Mouse (Mus musculus) naive thymus-derived CD4-positive, alpha-beta T cell, adult 2 months (primary cell): Measurements from ENCODE around the gene Snx1.

ENCODE experiments used
- DNase-seq: peaks from one replicate; pipeline ENCODE4 v3.0.0-alpha.2; 2011; ENCODE audit warnings: low read depth

Snx1 gene

DNA sequence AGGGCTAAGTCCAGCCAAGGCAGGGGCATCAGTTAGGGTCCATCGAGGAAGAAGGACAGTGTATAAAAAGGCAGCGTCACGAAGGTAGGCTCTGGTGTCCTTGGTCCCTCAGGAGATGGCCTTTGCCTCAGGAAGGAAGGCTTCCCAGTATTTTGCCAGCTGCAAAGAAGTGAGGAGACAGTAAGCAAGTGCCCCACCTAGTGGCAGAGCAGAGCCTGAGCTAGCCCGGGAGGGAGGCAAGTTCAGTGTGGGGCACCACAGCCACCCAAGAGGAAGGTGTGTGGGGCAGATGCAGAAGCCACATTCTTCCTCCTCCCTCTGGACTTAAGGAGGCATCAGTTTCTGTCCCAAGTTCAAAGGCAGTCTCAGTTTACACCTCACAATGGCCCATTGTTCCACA, 38.0 kb downstream of the Snx1 start:
- DNase-seq = peak; percentile 28

DNA sequence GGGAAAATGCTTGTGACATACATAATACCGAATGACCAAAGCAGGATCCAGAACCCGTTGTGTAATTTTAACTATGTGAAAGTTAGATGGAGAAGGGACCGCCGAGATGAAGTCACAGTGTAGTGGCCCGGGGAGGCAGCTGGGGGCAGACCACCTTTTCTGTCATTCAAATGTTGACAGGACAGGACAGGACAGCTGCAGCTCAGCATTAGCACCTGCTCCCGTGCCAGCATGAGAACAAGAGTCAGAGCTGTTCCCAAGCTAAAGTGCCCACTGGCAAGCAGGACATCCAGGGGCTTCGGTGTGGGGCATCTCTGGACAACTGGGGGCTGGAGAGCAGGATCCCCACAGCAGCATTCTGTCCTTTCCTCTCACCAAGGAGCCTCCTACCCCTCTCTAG, 39.3 kb downstream of the Snx1 start:
- DNase-seq = no peak

DNA sequence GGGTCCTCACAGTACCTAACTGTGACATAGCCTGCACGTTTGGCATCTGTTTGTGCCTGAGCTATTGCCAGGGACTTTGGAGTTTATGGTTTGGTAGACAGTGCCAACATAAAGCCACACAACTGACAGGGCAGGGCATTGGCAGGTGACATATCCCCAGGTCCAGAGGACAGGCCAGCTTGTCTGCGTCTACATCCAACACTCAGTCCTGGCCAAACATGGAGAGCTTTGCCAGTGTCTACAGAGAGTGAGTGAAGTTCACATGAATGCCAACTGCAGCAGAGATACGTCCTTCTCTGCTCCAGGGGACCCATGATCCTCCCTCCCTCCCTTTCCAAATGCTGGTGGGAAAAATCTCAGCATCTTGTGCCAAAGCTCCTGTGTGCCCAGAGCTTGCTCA, 42.2 kb downstream of the Snx1 start:
- no peak for DNase-seq

DNA sequence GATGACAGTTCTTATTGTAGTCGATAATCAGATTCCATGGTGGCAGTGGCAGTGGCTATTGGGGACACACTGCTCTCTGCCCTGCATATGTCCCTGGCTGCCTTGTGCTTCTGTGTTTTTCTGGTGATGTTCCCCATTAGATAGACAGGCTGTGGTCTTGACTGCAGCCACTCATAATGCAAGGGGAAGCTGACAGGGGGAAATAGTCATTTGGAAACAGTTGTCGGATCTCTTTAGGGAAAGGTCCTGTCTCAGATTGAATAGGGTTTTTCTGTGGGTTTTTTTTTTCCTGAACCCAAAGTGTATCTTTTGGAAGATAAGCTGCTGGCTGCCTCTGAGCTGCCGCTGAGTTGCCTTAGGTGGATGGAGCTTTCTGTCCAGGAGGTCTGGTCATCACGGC, 44.4 kb downstream of the Snx1 start:
- DNase-seq = no peak

DNA sequence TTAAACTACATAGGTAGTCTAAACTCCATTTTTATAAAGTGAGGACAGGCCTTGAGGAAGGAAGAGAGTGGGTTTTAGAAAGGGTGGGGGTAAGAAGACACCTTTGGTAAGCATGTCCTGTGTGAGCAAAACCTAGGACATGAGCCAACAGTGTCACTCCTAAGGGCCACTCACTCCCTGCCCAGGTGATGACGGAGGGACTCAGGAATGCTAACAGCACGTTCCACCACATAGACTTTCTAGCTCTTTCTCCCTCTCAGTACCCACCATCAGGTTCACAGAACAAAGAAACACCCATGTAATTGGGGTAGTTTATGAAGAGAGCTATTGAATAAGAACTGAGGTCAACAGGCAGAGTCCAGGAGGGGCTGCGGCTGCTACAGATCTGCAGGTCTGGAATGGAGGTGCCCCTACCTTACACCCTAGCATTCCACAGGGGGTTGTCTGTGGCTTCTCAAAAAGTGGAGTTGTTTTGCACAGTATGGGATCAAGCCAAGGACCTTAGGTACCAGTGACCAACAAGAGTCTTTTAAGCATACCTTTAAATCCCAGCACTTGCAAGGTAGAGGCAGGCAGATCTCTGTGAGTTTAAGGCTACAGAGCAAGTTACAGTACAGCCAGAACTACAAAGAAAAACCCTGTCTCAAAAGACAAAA, 45.5 kb downstream of the Snx1 start:
- no peak for DNase-seq

DNA sequence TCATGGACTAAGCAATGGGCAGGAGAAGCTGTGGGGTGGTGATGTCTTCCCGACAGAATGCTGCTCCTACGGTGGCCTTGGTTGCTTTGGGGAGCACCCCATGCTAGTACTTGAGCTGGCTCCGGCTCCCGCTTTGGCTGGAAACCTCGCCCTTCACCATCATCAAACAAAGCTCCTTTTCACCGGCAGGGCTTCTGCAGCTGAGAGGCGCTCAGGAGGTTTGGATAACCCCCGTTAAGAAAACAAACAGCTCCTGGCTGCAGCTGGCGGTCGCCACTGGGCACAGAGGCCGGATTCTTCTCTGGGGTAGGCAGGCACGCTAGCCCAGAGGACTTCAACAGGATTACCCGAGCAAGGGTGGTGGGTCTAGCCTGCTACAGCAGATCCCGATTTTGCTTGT, 47.9 kb downstream of the Snx1 start:
- no peak for DNase-seq

DNA sequence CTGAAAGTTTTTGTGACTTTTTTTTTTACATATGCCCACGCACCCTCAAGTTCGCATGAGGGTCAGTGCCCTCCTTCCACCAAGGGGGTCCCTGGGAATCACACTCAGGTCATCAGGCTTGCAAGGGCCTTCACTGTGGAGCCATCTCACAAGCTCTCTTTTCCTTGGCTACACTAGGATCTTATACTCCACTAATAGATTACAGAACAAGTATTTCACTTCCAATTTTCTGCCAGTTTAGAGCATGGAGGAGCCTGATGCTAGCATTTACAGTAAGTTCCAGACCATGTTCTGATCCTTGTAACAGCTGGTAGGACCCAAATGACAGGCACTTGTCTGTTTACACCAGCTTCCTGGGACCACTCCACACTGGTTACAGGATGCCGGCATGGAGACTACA, 48.3 kb downstream of the Snx1 start:
- DNase-seq = no peak

DNA sequence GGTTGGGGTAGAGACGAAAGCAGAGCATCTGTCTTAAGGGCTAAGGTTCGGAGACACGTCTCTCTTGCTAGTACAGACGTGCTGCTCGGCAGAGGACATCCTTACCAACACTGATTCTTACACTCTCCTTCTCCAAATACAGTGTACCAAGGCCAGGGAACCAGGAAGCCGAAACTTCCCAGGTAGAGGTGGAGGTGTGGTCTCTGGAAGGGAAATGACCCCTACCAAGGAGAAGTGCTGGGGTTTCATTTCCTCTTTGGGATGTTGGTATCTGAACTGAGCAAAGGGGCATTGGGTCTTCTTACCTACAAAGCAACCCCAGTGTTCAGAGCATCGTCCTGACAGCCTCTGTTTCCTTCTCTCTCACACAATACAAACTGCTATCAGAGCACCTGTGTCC, 53.6 kb downstream of the Snx1 start:
- no peak for DNase-seq

DNA sequence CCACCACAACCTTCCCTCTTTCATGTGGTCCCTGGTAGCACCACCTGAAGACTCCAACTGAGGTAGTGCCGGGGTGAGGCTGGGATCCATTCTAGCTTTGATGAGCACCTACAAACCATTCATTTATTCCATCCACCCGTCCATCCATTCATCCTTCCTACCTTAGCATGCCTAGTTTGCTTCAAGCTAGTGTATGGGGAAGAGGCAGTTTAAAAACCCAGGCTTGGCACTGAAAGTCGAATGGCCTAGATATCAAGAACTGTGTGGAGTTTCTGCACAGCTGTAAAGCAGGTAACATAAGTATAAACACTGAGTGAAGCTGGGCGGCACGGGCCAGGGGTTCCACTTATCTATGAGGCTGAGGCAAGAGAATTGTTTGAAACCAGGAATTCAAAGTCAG, 56.2 kb downstream of the Snx1 start:
- DNase-seq = no peak

DNA sequence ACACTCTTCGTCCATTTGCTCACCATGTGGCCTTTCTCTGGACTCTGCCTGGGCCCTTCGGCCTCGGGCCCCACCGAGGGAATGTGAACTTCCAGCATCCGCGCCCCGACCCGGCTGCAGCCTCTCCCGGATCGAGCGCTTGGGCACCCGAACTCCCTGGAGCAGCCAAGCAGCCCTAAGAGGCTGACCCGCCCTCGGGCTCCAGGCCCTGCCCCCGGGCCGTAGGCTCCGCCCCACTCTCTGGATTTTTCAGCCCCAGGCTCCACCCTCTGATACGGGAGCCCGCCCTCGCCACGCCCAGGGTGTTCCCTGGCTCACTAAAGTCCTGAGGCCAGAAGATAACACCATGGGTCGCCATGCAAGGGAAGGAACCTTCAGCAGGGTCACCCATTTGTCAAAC, 56.8 kb downstream of the Snx1 start, which contains the start of gene Snx22:
Gene Snx22, minus strand, starts transcription at position 137 of the 400 bp plus-strand sequence.
- DNase-seq = peak; percentile 71

DNA sequence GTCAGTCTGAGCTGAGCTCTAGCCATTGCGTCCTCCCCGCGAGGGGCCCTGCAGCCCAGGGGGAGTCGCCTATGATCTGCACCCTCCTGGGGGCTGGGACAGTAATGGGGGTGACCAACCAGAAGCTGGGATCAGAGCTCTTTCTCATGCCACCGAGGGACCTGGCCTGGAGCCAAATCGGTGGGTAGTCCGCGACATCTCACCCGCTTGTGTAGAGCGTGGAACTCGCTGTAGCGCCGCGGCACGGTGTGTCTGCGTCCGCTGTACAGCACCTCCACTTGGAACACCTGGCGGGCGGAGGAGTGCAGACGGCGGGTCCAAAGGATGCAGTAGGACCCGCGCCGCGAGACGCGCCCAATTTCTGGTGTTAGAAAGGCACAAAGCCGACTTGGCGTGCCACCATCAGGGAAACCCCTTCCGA, 57.4 kb downstream of the Snx1 start:
- peak; percentile 39 for DNase-seq

DNA sequence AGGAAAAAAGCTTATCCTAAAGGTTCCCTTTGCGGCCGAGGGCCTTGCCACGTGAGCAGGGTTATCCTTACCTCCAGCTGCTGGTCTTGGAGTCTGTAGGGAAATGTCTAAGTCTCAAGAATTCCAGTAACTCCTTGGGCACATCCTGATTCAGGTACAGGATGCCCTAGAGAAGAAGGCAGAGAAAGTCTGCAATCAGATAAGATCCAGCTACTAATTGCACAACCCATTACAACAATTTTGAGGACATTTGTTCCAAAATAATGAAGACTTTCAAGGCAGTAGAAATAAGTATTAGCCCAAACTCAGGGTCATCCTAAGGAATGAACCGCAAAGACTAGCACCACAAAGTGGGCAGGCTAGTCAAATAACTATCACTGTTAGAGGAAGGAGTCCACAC, 58.3 kb downstream of the Snx1 start:
- no peak for DNase-seq

DNA sequence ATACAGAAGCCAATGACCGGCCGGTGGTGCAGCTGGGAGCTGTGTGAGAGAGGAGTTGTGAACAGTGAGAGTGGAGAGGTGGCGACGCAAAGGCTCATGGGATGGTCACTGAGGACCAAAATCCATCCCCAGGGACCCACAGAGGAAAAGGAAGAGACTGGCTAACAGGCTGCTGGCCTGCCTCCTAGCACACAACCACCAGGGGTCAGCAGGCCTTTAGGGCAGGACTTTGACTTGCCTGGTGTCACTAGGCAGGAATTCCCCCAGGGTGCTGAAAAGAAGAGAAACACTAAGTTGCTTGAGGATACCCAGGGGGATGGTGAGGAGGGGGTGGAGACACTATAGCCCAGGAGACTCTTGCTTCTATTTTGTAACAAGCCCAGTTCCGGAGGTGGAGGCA, 58.8 kb downstream of the Snx1 start:
- DNase-seq = peak; percentile 24

DNA sequence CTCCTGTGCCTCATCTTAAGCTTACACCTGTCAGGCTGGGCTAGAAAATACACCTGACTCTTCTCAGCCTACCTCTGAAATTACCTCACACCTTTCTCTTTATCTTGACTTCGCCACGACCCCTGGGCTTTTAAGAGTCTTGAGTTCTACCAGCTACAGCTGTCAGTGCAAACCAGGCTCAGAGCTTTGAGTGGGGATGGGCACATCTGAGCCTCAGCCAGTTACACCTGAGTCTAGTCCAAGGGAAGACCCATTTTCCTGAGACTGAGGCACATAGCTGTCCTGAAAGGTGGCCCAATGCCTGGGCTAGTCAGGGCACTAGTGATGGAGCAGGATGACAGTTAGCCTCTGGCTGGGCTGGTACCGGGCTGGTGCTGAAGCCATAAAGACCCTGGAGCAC, 59.6 kb downstream of the Snx1 start:
- no peak for DNase-seq

DNA sequence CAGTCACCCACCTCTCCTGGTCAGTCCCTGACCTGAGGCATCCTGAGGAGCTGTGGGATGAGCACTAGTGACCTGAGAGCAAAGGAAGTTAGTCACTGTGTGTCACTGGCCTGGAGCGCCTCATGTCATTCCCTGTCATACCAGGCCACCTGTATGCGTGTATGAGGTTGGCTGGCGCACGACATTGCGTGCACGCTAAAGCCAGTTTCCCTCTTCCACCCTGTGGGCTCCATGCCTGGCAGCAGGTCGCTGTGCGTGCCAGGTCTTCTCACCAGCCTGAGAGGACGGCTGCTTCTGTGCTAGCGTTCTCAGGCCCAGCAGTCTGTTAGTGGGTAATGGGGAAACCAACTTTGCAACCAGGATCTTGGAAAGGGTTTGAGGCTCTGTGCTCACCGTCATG, 62.1 kb downstream of the Snx1 start:
- no peak for DNase-seq

DNA sequence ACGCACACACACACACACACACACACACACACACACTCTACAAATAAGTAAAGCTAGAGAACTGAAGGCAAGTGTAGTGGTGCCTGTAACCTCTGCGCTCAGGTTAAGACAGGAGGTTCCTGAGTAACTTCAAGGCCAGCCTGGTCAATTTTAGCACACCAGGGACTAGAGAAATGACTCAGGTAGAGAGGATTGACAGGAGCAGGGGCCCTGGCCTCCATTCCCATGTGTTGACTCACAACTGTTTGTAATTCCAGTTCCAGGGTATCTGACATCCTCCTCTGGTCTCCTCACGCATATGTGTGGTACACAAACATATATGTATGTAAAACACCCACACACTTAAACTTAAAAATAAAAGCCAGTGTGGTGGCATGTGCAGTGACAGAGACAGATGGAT, 62.9 kb downstream of the Snx1 start:
- no peak for DNase-seq

DNA sequence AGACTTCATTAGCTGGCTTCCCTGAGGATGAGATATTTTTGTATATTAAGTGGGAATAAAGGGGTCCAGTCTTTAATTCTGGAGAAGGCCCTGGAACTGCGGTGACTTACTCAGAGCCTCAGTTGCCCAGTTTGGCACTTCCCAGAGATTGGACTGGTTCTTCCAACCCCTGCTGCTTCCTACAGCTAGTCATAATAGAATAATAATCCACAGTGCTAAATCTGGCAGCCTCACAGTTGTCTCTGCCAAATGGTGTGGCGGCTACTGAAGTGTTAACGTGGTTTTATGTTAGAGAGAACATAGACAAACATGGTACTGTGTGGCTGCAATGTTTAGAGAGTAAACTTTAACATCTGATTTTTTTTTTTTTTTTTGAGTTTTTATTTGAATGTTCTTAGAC, 64.7 kb downstream of the Snx1 start:
- no peak for DNase-seq

DNA sequence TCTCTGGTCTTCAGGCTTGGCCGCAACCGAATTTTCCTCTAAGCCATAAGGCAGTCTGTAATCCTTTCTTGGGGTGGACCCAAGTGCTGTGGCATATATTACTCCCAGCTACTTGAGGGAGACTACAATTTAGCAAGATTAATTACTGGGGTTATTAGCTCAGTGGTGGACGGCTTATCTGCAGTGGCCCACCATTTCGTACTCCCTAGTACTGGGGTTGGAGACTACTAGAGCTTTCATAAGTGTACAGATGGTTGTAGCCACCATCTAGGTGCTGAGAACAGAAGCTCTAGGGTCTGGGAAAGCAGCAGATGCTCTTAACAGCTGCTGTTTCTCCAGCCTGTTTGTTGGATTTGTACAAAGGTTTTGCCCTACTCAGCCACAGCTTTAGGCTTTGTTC, 65.4 kb downstream of the Snx1 start:
- DNase-seq = peak; percentile 14

DNA sequence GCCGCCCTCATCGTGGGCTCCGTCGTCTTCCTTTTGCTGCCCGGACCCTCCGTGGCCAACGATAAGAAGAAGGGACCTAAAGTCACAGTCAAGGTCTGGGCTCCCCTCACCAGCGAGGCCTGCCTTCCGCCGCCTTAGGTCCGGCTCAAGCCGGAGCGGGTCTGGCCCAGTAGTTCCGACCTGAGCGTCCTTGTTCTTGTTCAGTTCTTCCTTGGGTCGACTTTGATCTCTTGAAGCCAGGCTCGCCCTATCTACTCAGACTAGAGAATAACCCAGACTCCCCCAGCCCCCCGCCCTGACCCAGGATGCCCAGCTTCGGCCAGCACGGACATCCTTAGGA, 66.1 kb downstream of the Snx1 start:
- DNase-seq = no peak

DNA sequence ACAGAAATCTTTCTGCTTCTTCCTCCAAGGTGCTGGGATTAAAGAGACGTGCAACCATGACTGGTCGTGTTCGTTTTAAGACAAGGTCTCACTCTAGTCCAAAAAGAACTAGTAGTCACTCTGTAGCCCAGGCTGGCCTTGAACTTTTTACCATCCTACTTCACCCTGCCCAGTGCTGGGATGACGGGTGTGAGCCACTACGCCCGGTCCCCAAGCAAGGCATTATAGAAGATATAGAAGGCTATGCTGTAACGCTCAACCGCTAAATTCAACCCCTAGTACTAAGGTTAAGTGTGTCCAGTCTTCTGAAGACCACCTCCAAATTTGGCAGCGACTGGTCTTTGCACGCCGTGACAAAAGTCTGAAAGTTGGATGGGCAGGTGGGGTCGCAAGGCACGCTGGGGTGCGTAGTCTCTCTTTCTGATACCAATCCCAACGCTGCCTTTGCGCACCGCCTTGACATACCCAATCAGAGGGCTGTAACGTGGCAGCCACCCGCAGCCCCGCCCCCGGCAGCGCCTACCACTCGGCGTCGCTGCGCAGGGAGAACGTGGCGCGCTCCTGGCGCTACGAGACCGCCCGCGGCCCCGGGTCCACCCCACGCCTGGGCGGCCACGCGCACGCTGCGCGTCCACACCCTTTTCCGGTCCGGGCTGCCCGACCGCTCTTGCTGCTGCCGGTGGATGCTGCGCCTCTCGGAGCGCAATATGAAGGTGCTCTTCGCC, 66.6 kb downstream of the Snx1 start, which contains the start of gene Ppib:
Gene Ppib, plus strand, starts transcription at position 640 of the 725 bp plus-strand sequence.
- peak; percentile 95 for DNase-seq

DNA sequence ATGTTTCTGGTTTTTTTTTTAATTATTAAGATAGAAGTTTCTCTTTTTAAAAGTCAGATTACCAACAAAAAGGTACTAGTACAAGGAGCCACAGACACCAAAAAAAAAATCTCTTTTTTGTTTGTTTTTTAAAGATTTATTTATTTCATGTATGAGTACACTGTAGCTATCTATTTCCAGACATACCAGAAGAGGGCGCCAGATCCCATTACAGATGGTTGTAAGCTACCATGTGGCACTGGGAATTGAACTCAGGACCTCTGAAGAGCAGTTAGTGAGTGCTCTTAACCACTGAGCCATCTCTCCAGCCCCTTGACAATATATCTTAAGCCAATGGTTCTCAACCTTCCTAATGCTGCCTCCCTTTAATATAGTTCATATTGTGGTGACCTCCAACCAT, 72.8 kb downstream of the Snx1 start:
- no peak for DNase-seq

DNA sequence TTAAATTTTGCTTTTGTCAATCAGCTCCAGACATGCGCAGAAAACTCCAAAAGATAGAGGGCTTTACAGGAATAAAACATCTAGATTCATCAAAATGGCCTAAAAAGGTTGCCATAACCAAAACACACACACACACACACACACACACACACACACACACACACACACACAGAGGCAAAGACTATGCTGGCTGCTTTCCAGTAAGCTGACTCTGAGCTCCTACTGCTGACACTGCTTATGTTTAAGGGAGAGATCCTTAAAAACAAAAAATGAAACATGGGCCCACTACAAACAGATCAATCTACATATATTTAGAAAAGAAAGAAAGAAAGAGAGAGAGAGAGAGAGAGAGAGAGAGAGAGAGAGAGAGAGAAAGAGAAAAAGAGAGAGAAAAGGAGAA, 73.7 kb downstream of the Snx1 start:
- DNase-seq = no peak

DNA sequence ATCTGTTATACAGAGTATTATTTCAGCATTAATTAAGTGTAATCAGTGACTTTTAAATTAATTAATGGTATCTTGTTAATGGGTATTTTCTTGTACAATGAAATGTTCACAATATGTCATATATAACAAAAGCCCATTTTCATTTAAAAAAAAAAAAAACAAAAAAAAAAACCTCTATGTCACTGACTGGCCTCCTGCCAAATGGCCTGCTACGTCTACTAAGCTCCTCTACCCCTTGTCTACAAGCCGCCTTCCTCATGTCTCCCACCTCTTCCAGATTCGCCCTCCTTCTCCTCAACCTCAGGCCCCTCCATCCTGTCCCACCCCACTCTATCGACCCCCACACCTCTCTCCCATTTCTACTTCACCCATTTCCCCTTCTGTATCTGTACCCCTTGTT, 74.9 kb downstream of the Snx1 start:
- DNase-seq = no peak
